Mouse (Mus musculus) thymus, adult 2 months (tissue): ENCODE data around the gene Mtor.

Experiments used
- CTCF ChIP-seq: fragments of 200-500 bp; IDR thresholded peaks from 2 replicates; pipeline ENCODE4 v1.5.1; 2012; ENCODE audit warnings: mild to moderate bottlenecking, control low read depth, low read length, moderate library complexity, borderline replicate concordance; ENCODE audit not compliant: control insufficient read depth, poor library complexity, insufficient read depth; ENCODE audit errors: extremely low read depth
- POLR2A ChIP-seq: fragments of 200-500 bp; IDR thresholded peaks from 2 replicates; pipeline ENCODE4 v1.6.1; 2012; ENCODE audit warnings: mild to moderate bottlenecking, low read length, control low read depth, moderate library complexity; ENCODE audit not compliant: control insufficient read depth, poor library complexity, insufficient read depth; ENCODE audit errors: extremely low read depth

DNA sequence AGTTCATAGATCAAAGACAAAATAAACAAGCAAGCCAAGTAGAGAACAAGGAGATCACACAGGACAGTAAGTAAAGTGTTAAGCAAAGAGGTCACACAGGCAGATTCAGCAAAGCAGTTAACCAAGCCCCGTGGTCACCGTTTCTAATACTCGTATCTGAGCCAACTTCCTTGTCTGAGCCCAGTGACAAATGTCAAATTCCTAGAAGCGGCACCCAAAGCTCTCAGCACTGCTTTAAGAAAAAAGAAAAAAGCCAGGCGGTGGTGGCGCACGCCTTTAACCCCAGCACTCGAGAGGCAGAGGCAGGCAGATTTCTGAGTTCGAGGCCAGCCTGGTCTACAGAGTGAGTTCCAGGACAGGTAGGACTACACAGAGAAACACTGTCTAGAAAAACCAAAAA, 138.2 kb downstream of the Mtor start:
- no peak for TF ChIP-seq CTCF
- no peak for TF ChIP-seq POLR2A
